Mouse (Mus musculus): ENCODE measurements at regions not wholly inside any gene's neighbourhood (a gene's known extent, or its start where the extent isn't known, plus 50 kb on each side); places are given as distances from the start of the nearest gene placed in this dataset.

DNA sequence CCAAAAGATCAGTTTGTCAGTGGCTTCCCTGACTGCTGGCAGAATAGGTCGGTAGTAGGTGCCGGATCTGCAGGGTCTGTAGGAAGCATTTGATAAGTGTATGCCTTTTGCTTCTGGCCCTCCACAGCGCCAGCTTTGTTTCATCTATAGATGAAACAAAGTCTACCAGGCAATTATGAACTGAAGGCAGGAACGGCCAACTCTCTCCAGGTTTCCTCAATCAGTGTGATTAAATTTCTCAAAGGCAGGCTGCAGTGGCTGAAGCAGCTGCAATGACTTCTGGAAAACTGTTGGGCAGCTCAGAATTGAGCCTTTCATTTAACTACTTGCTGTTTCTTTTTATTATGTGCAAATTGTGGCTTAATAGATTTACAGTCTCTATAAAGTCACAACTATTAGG lies 1526.1 kb downstream of the 4930444P10Rik start:
- no peak for ATAC-seq (replicated peaks; ENCODE audit: low FRiP score, low TSS enrichment, poor library complexity, severe bottlenecking)

DNA sequence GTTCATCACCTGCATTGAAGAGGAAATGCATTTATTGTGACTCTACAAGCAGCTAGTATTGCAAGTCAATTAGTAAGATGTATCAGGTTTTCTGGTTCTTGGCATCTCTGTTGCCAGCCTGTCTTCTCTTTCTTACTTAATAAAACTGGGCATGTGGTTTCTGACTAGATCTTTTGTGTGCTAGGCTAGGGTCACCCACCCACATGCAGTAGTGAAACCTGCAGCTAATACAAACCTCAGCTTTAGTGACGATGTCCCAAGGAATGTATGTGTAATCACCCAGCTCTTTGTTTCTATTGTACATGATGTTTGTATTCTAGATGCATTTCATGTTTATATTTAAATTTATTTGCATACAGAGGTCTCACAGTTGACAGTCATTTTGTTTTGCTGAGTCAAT lies 1526.7 kb downstream of the 4930444P10Rik start:
- ATAC-seq (replicated peaks; ENCODE audit: low FRiP score, low TSS enrichment, poor library complexity, severe bottlenecking) = no peak
